Mouse (Mus musculus) kidney, adult 2 months (tissue): ENCODE results near the gene Dcdc2a.

Experiments
- CTCF ChIP-seq: fragments of 200-500 bp; conservative IDR thresholded peaks from 2 replicates; pipeline ENCODE4 v1.5.1; 2011; ENCODE audit warnings: low read depth, mild to moderate bottlenecking, control low read depth, low read length, moderate library complexity, mixed read lengths; ENCODE audit not compliant: insufficient read depth, insufficient read length
- POLR2A ChIP-seq: fragments of 200-500 bp; IDR thresholded peaks from one replicate; pipeline ENCODE4 v1.6.1; 2011; ENCODE audit warnings: low read depth, low read length, control low read depth

DNA sequence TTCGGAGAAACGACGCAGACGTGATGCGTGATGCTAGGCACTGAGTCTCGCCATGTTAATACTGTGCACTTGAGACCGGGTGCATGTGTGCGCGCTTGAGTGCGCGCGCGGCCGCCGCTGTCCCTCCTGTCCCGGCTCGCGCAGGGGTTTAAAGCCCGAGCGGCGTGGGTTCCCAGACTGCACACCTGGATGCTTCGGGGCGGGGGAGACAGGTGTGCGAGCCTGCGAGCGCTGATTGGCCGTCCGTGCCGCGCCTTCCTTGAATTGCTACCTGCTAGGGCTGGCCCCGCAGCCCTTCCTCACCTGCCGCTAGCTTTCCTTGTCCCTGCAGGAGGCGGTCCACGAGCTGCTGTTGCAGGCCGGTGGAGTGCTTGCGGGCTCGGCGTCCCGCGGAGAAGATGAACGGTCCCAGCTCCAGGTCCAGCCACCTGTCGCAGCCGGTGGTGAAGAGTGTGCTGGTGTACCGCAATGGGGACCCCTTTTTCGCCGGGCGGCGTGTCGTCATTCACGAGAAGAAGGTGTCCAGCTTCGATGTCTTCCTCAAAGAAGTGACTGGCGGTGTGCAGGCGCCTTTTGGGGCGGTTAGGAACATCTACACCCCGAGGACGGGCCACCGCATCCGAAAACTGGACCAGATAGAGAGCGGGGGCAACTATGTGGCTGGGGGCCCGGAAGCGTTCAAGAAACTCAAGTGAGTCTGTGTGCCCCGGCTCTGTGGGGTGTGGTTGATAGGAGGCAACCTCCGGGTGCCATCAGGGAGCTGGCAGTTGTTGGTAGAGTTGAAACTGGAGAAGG lies at the start of gene Dcdc2a:
- TF ChIP-seq CTCF (no peak), POLR2A (no peak)
